ENCODE assay signal across 34 mouse cellular contexts in genomic region chr5:136248441-136248840, GRCm38 (mm10). TPM values are rescaled to one million over a fixed set of nuclear protein-coding genes. Genes with fewer than 3 reads are reported as not detected.
DNase-seq lines count a peak whose midpoint lies in the region; ATAC-seq and TF ChIP-seq lines count a peak whose summit lies in the region.
"Had no signal": no experiment of that assay in that cellular context is flagged by ENCODE, and none has a peak within 500 bp of the region (broad histone marks: within the 10 kb centered on the region; RNA-seq: fewer than 3 reads in every experiment).

No protein-coding gene starts in this region.

- no peak for ATAC-seq in liver, embryonic 13.5 days (ENCODE audit: low read depth)
- ATAC-seq in liver, embryonic 11.5 days (replicated peaks; ENCODE audit: low FRiP score): no peak
- ATAC-seq in heart, embryonic 12.5 days (ENCODE audit: insufficient number of reproducible peaks, low FRiP score): no peak
- ATAC-seq: CD4-positive, CD25-positive, alpha-beta regulatory T cell, adult 4 months; forebrain, embryonic 14.5 days; inflammation-experienced regulatory T-cells, adult 6 months; midbrain, embryonic 16.5 days had no signal

- DNase-seq in liver, embryonic 13.5 days: no peak
- DNase-seq in liver, embryonic 11.5 days (ENCODE audit: low spot score): no peak
- peak; percentile 19 to 31 for DNase-seq in B cell, adult 2 months
- no peak for DNase-seq in left cerebral cortex, adult 18-20 months (ENCODE audit: low spot score in 2 of 2)
- no peak for DNase-seq in T-cell, adult 2 months (ENCODE audit: low spot score)
- DNase-seq: adrenal gland, postnatal 36 days; cerebellum, adult 11 months; cerebellum, adult 9-11 months; embryo, embryonic 11 days; gastrocnemius, postnatal 36 days; heart, adult 18-20 months; heart, postnatal 10 days; kidney, adult 11 months; kidney, postnatal 25 days; left cerebral cortex, postnatal 4 days; lung, embryonic 14.5 days; lung, postnatal 14 days; right cerebral cortex, postnatal 4 days; thymus, adult 2 months had no signal

- H3K27ac ChIP-seq in liver, embryonic 13.5 days: 0 out of 2 replicates have a peak overlapping the region, but pooled peaks have one; percentile 11
- no peak overlapping the region for H3K27ac ChIP-seq in liver, embryonic 11.5 days (ENCODE audit: low read depth, low read length)
- H3K27ac ChIP-seq in bone marrow macrophage, adult 2 months (ENCODE audit: insufficient read depth, low read depth, low read length): peak overlapping the region; percentile 38; the same call in 1 of the 2 replicates
- peak overlapping the region; percentile 75 for H3K27ac ChIP-seq in macrophage
- H3K27ac ChIP-seq in heart, embryonic 12.5 days (ENCODE audit: poor library complexity, severe bottlenecking): no peak overlapping the region
- H3K27ac ChIP-seq: embryonic facial prominence, embryonic 12.5 days; heart, embryonic 13.5 days; hindbrain, embryonic 14.5 days; kidney, embryonic 15.5 days; limb, embryonic 15.5 days; neural tube, embryonic 12.5 days had no signal

- H3K4me3 ChIP-seq in liver, embryonic 13.5 days (replicated peaks): no peak overlapping the region
- no peak overlapping the region for H3K4me3 ChIP-seq in liver, embryonic 11.5 days (ENCODE audit: low read depth, low read length)
- no peak overlapping the region for H3K4me3 ChIP-seq in bone marrow macrophage, adult 2 months (ENCODE audit: insufficient read depth, low read length)
- H3K4me3 ChIP-seq in macrophage (ENCODE audit: inconsistent target): no peak overlapping the region
- no peak overlapping the region for H3K4me3 ChIP-seq in heart, embryonic 12.5 days
- H3K4me3 ChIP-seq: embryonic facial prominence, embryonic 12.5 days; heart, embryonic 13.5 days; kidney, embryonic 15.5 days; limb, embryonic 15.5 days; myocyte; neural tube, embryonic 12.5 days had no signal

- H3K36me3 ChIP-seq in liver, embryonic 13.5 days: no peaks in the 10 kb centered on the region
- H3K36me3 ChIP-seq in liver, embryonic 11.5 days (ENCODE audit: control insufficient read depth, insufficient read depth, low read length): no peaks in the 10 kb centered on the region
- 0 out of 2 replicates have a peak, but pooled peaks cover 2% of the 10 kb centered on the region for H3K36me3 ChIP-seq in macrophage (ENCODE audit: inconsistent target)
- peaks cover 20% of the 10 kb centered on the region for H3K36me3 ChIP-seq in heart, embryonic 12.5 days

- H3K9ac ChIP-seq in liver, embryonic 13.5 days: no peak overlapping the region
- no peak overlapping the region for H3K9ac ChIP-seq in liver, embryonic 11.5 days (ENCODE audit: low read depth, low read length)
- H3K9ac ChIP-seq in heart, embryonic 12.5 days: no peak overlapping the region
- H3K9ac ChIP-seq: embryonic facial prominence, embryonic 12.5 days; heart, embryonic 13.5 days; hindbrain, embryonic 14.5 days; kidney, embryonic 15.5 days; limb, embryonic 15.5 days; lung, embryonic 14.5 days; neural tube, embryonic 12.5 days had no signal

- peaks cover 28% of the 10 kb centered on the region for H3K27me3 ChIP-seq in liver, embryonic 13.5 days
- H3K27me3 ChIP-seq in liver, embryonic 11.5 days (replicated peaks; ENCODE audit: control insufficient read depth, insufficient read depth, low read length): peaks cover 7% of the 10 kb centered on the region; the same call in 1 of the 2 replicates
- H3K27me3 ChIP-seq in heart, embryonic 12.5 days (replicated peaks): peaks cover 3% of the 10 kb centered on the region; the same call in 1 of the 2 replicates
- H3K27me3 ChIP-seq: embryonic facial prominence, embryonic 12.5 days; kidney, embryonic 15.5 days; limb, embryonic 15.5 days; neural tube, embryonic 12.5 days had no signal

- no peak overlapping the region for H3K4me2 ChIP-seq in liver, embryonic 13.5 days
- H3K4me2 ChIP-seq in liver, embryonic 11.5 days: no peak overlapping the region
- H3K4me2 ChIP-seq in heart, embryonic 12.5 days: no peak overlapping the region
- H3K4me2 ChIP-seq: embryonic facial prominence, embryonic 12.5 days; heart, embryonic 13.5 days; hindbrain, embryonic 14.5 days; kidney, embryonic 15.5 days; limb, embryonic 15.5 days; lung, embryonic 14.5 days; midbrain, embryonic 11.5 days; neural tube, embryonic 12.5 days had no signal

- H3K79me2 ChIP-seq in macrophage (ENCODE audit: inconsistent target): peaks cover 9% of the 10 kb centered on the region; the same call in 1 of the 2 replicates

- H3K4me1 ChIP-seq in liver, embryonic 13.5 days (replicated peaks): peaks cover 24% of the 10 kb centered on the region
- H3K4me1 ChIP-seq in liver, embryonic 11.5 days (replicated peaks; ENCODE audit: control insufficient read depth, insufficient read depth, low read length): no peaks in the 10 kb centered on the region; the same call in 1 of the 2 replicates
- peaks cover 32% of the 10 kb centered on the region for H3K4me1 ChIP-seq in bone marrow macrophage, adult 2 months (ENCODE audit: control insufficient read depth, insufficient read depth, low read length)
- H3K4me1 ChIP-seq in heart, embryonic 12.5 days (replicated peaks): peaks cover 20% of the 10 kb centered on the region

- H3K9me3 ChIP-seq in liver, embryonic 13.5 days (replicated peaks): no peaks in the 10 kb centered on the region
- H3K9me3 ChIP-seq in liver, embryonic 11.5 days (ENCODE audit: control insufficient read depth, low read length): no peaks in the 10 kb centered on the region
- H3K9me3 ChIP-seq in heart, embryonic 12.5 days (replicated peaks): no peaks in the 10 kb centered on the region
- H3K9me3 ChIP-seq: embryonic facial prominence, embryonic 12.5 days; heart, embryonic 13.5 days; kidney, embryonic 15.5 days; limb, embryonic 15.5 days; neural tube, embryonic 12.5 days had no signal

- no peak for TF ChIP-seq CTCF in bone marrow macrophage, adult 2 months (IDR thresholded peaks at IDR 0.05; ENCODE audit: low read depth, low read length)

- no peak for TF ChIP-seq POLR2A in bone marrow macrophage, adult 2 months (IDR thresholded peaks at IDR 0.05; ENCODE audit: borderline replicate concordance, low read depth, low read length)

- 47% methylated on average over 6 of the region's 6 CpGs for WGBS in liver, embryonic 13.5 days (ENCODE audit: insufficient replicate concordance)
- 58% methylated on average over 6 of the region's 6 CpGs for WGBS in liver, embryonic 11.5 days
- WGBS in macrophage (ENCODE audit: missing documents): 37% methylated on average over 6 of the region's 6 CpGs
- WGBS in heart, embryonic 12.5 days: 69% methylated on average over 6 of the region's 6 CpGs

RNA-seq across cellular contexts. Expression of gene Sh2b2, which starts 2.1 kb away (rescaled TPM):
- 1.4 and 1.7 TPM in 2 replicates for polyA plus RNA-seq in liver, embryonic 13.5 days (2015; fragmentation: Nextera tagmentation; extraction: Ambion mirVana)
- 3.4 and 4.6 TPM in 2 replicates for polyA plus RNA-seq in liver, embryonic 11.5 days (2014; fragmentation: Nextera tagmentation; extraction: Ambion mirVana)
- polyA plus RNA-seq in bone marrow macrophage, adult 2 months (2012; ENCODE audit: insufficient read depth, insufficient read length, missing spikeins): 13.5 and 14.2 TPM in 2 replicates
- total RNA-seq in macrophage (2018; cell fraction: chromatin; rRNA removed): 100 to 1,000 TPM in 8 of 26 experiments, 10 to 100 TPM in 18; 23.0 to 202 (median 62.8) TPM
- 10 to 100 TPM in 25 of 26 experiments, 1 to 10 TPM in 1; 9.4 to 40.7 (median 15.7) TPM for total RNA-seq in macrophage (2018; cell fraction: cytosol; rRNA removed)
- total RNA-seq in macrophage (2018; cell fraction: nucleus; rRNA removed): 10 to 100 TPM; 11.7 to 91.7 (median 41.6) TPM
- 11.6 to 27.4 TPM (median 14.5 TPM) in 3 replicates for polyA plus RNA-seq in macrophage (2018)
- polyA plus RNA-seq in heart, embryonic 12.5 days (2016; fragmentation: Nextera tagmentation; extraction: Ambion mirVana): 1.5 and 1.9 TPM in 2 replicates
- 1 to 10 TPM; 7.5 to 8.4 TPM for total RNA-seq in left cerebral cortex, adult 18-20 months (2021)

RNA-seq across cellular contexts. Expression of gene Prkrip1, which starts 49.7 kb away (rescaled TPM):
- 34.5 and 42.8 TPM in 2 replicates for polyA plus RNA-seq in liver, embryonic 13.5 days (2015; fragmentation: Nextera tagmentation; extraction: Ambion mirVana)
- 59.9 and 65.5 TPM in 2 replicates for polyA plus RNA-seq in liver, embryonic 11.5 days (2014; fragmentation: Nextera tagmentation; extraction: Ambion mirVana)
- polyA plus RNA-seq in bone marrow macrophage, adult 2 months (2012; ENCODE audit: insufficient read depth, insufficient read length, missing spikeins): 22.7 and 39.2 TPM in 2 replicates
- total RNA-seq in macrophage (2018; cell fraction: chromatin; rRNA removed): 10 to 100 TPM; 17.4 to 43.3 (median 26.6) TPM
- 10 to 100 TPM; 11.5 to 41.4 (median 26.0) TPM for total RNA-seq in macrophage (2018; cell fraction: cytosol; rRNA removed)
- total RNA-seq in macrophage (2018; cell fraction: nucleus; rRNA removed): 10 to 100 TPM; 10.2 to 32.9 (median 18.7) TPM
- 12.4 to 58.1 TPM (median 23.3 TPM) in 3 replicates for polyA plus RNA-seq in macrophage (2018)
- polyA plus RNA-seq in heart, embryonic 12.5 days (2016; fragmentation: Nextera tagmentation; extraction: Ambion mirVana): 41.8 and 48.1 TPM in 2 replicates
- 10 to 100 TPM; 36.2 to 40.7 TPM for total RNA-seq in left cerebral cortex, adult 18-20 months (2021)

Comparison
In these comparisons a context has a peak if more than half of its experiments do, and no peak if none do; other contexts are left out.
1. H3K27ac ChIP-seq: peak in liver, embryonic 13.5 days (single experiment), bone marrow macrophage, adult 2 months (single experiment) and macrophage (single experiment); none in liver, embryonic 11.5 days (single experiment) and heart, embryonic 12.5 days (single experiment).
2. DNase-seq: peak in B cell, adult 2 months (2 of 2); none in liver, embryonic 13.5 days (single experiment), liver, embryonic 11.5 days (single experiment), left cerebral cortex, adult 18-20 months (0 of 2) and T-cell, adult 2 months (single experiment).